Mouse (Mus musculus): ENCODE measurements around the gene Pawr.

- TF ChIP-seq CTCF (IDR thresholded peaks at IDR 0.05; ENCODE audit: borderline replicate concordance, insufficient read depth, low read length): no peak
- TF ChIP-seq POLR2A (IDR thresholded peaks at IDR 0.05; ENCODE audit: low read depth, low read length): no peak
Measured at GRCm38 (mm10) chr10:108402751-108403150, 70.8 kb downstream of the Pawr start.

Data from embryonic fibroblast, embryonic 13.5 days (primary cell).